Mouse (Mus musculus) embryonic stem cell, embryonic (primary cell): ENCODE data around the gene Fcf1.

Experiments
- CTCF ChIA-PET, 4 experiments: fragments of 300-600 bp in 2 of 4; fragments of 350-600 bp in 2 of 4; sonication (Branson Sonifier 250); formaldehyde crosslinking; loops; one replicate each; lab custom pipeline; 2022; ENCODE audit warnings: inconsistent platforms in 2 of 4; lab: Charles Lee
- POLR2A ChIA-PET, 4 experiments: fragments of 300-600 bp in 2 of 4; fragments of 350-600 bp in 2 of 4; sonication (Branson Sonifier 250); formaldehyde crosslinking; loops; one replicate each; lab custom pipeline; 2022; ENCODE audit warnings: antibody characterized with exemption in 4 of 4, inconsistent platforms in 1 of 4; lab: Charles Lee

Gene Fcf1

DNA sequence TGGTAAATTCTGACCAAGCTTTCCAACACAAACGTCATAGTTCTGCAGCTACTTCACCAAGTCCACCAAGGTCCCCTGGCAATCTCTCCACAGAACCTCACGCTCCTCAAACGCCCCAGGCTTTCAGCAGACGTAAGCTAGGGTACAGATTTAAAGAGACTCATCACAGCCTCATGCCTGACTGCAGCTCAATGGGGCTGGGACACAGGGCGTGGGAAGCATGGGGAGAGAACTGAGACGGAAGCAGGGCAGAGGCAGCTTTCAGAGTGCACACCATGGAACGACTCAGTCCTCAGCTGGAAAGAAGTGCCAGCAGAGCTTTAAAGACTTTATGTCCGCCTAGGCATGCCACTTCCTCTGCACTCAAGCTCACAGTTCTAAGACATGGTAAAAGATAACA lies 19.2 kb upstream of the Fcf1 start:
- CTCF ChIA-PET: no interaction called here
- POLR2A ChIA-PET: interaction anchor here in 3 of 4 experiments (0.6 to 1.5 kb wide), 6 partner anchors 9 to 178 kb away, joined by 3 to 5 read pairs (median 4); partner anchors contain the start of genes Arel1 (in 2 of the 3), Fcf1 (in 2 of the 3), Isca2 (in 1 of the 3) and Npc2 (in 1 of the 3)

- ChIA-PET POLR2A (interaction anchor here in 2 of 4 experiments (0.8 to 1.5 kb wide), 5 partner anchors 9 to 18 kb away, joined by 3 to 5 read pairs (median 4); partner anchors contain the start of genes Arel1 (in 2 of the 2) and Fcf1 (in 2 of the 2)), CTCF (no interaction called here)
These were observed 18.3 kb upstream of the Fcf1 start for GRCm38 (mm10) chr12:84952351-84952750.

- POLR2A ChIA-PET: interaction anchor here in 3 of 4 experiments (0.7 to 1.6 kb wide), 7 partner anchors 9 to 583 kb away, joined by 3 to 5 read pairs (median 3); partner anchors contain the start of genes Arel1 (in 2 of the 3) and Fcf1 (in 2 of the 3)
- CTCF ChIA-PET: no interaction called here
These were observed 14.4 kb upstream of the Fcf1 start for GRCm38 (mm10) chr12:84956317-84956716.

- CTCF ChIA-PET: interaction anchor here in 2 of 4 experiments (0.5 to 1.3 kb wide), 5 partner anchors 12 to 112 kb away, joined by 3 to 5 read pairs (median 3); partner anchors contain the start of genes Arel1 (in 1 of the 2), Fcf1 (in 1 of the 2), Ltbp2 (in 1 of the 2) and Ylpm1 (in 1 of the 2)
These were observed 11.8 kb upstream of the Fcf1 start for GRCm38 (mm10) chr12:84958794-84959356.

GRCm38 (mm10) chr12:84962606-84963005 lies 8.1 kb upstream of the Fcf1 start:
- ChIA-PET POLR2A (interaction anchor here in 2 of 4 experiments (1.3 to 2.0 kb wide), 5 partner anchors 8 to 21 kb away, joined by 3 to 5 read pairs (median 4); partner anchors contain the start of genes Arel1 (in 1 of the 2) and Fcf1 (in 1 of the 2)), CTCF (interaction anchor here in 1 of 4 experiments (1.2 kb wide), 1 partner anchor 130 kb away, joined by 3 read pairs; no protein-coding TSS in a partner anchor)

More at GRCm38 (mm10) chr12:84958794-84959356, 11.8 kb upstream of the Fcf1 start:
- POLR2A ChIA-PET: interaction anchor here in 2 of 4 experiments (0.8 to 2.4 kb wide), 3 partner anchors 9 to 231 kb away, joined by 3 to 6 read pairs (median 3); partner anchors contain the start of genes Arel1 (in 1 of the 2) and Fcf1 (in 1 of the 2)

GRCm38 (mm10) chr12:84968831-84969655 lies 1.7 kb upstream of the Fcf1 start:
- ChIA-PET CTCF (no interaction called here), POLR2A (interaction anchor here in 2 of 4 experiments (1.0 to 2.2 kb wide), 3 partner anchors 20 to 27 kb away, joined by 3 to 9 read pairs (median 4); partner anchors contain the start of gene Ylpm1 (in 2 of the 2))

DNA sequence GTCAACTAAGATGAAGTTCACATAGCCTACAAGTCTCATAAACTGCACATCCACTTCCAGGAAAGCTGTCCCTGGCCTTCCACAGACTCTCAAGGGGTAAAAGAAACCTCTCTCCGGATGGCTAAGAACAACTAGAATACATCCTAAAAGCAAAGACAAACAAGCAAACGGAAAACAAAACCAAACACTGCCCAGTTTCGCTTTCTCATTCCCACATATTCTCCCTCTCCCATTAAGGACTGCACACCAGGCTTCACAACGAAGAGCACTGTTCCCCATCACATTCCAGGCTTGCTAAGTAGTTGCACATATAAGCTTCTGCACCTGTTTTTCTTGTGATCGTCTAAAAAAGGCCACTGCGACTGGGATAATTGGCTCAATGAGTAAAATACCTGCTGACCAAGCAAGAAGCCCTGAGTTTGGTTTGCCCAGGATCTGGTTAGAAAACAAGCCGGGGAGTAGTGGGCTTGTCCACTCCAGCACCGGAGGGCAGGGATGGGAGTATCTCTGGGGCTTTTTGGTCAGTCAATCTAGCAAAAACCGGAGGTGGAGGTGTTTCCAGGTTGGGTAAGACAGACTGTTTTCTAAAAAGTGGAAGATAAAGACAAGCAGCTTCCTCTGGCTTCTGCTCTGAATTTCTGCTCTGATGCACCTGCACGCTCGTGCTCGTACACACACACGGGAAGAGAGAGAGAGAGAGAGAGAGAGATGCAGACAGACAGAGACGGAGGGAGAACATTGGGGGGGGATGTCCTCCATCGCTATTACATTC lies 855 bp upstream of the Fcf1 start:
- ChIA-PET POLR2A (interaction anchor here (0.6 to 2.2 kb wide), 34 partner anchors 7 to 519 kb away, joined by 3 to 11 read pairs (median 4); partner anchors contain the start of genes Ylpm1 (in 3 of the 4), Aldh6a1 (in 1 of the 4), Isca2 (in 1 of the 4) and Lin52 (in 1 of the 4)), CTCF (interaction anchor here in 3 of 4 experiments (0.7 to 1.4 kb wide), 6 partner anchors 26 to 428 kb away, joined by 3 to 8 read pairs (median 5); partner anchors contain the start of genes Ltbp2 (in 3 of the 3) and Ylpm1 (in 1 of the 3))

- POLR2A ChIA-PET: interaction anchor here in 1 of 4 experiments (1.8 kb wide), 1 partner anchor 9 kb away, joined by 4 read pairs; no protein-coding TSS in a partner anchor
- CTCF ChIA-PET: no interaction called here
These were observed 8.7 kb downstream of the Fcf1 start for GRCm38 (mm10) chr12:84979264-84979862.

DNA sequence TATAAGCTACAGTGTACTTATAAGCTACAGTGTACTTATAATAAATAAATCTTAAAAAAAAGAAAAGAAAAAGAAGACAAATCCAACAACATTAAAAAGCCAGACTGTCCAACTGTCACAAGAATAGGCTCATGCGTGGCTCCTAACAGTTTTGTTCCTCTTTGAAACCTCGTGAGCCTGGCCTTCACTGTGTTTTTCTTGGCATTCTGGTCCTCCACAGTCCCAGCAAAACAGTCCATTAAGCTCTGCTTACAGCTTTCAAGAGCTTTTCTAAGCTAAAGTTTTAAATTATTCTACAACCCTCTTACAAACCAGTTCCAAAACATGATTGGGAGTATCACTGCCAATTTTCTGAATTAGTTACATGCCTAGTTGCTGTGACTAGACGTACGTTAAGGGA lies 18.8 kb downstream of the Fcf1 start:
- ChIA-PET POLR2A (interaction anchor here in 1 of 4 experiments (1.4 to 2.0 kb wide), 2 partner anchors 10 to 19 kb away, joined by 3 to 4 read pairs; partner anchors contain the start of genes Arel1 and Fcf1), CTCF (interaction anchor here in 2 of 4 experiments (1.5 to 1.9 kb wide), 2 partner anchors 205 to 335 kb away, joined by 3 to 5 read pairs; no protein-coding TSS in a partner anchor)

- POLR2A ChIA-PET: interaction anchor here in 3 of 4 experiments (0.9 to 6.4 kb wide), 9 partner anchors 14 to 378 kb away, joined by 3 to 58 read pairs (median 4); partner anchors contain the start of genes Arel1 (in 2 of the 3), Fcf1 (in 2 of the 3), Abcd4 (in 1 of the 3) and Ltbp2 (in 1 of the 3)
These were observed 24.5 kb downstream of the Fcf1 start for GRCm38 (mm10) chr12:84995112-84995761.

DNA sequence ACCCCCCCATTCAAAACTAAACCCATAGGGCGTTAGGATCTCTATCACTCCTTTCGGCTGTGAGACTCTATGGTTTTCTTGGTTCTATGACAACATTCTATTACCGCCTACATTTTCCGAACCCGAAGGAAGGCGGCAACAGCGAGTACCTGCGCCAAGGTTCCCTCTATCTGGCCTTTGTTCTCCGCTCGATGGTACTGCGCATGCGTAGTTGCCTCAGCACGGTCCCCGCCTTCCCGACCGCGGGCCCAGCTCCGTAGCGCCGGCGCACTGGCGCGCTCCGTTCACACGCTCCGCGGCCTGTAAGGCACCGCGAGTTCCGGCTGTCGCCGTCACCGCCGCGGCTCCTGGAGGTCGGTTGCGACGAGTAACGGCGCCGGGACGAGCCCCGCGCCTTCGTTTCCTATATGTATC lies 25.4 kb downstream of the Fcf1 start, which contains the start of gene Ylpm1:
Ylpm1 (plus strand) TSS at position 239 of the 414 bp plus-strand sequence.
- ChIA-PET CTCF (interaction anchor here in 3 of 4 experiments (0.7 to 1.5 kb wide), 6 partner anchors 10 to 119 kb away, joined by 3 to 5 read pairs (median 3); partner anchors contain the start of genes Arel1 (in 1 of the 3), Fcf1 (in 1 of the 3) and Ltbp2 (in 1 of the 3)), POLR2A (interaction anchor here (0.7 to 6.4 kb wide), 28 partner anchors 9 to 379 kb away, joined by 3 to 58 read pairs (median 4); partner anchors contain the start of genes Arel1 (in 4 of the 4), Fcf1 (in 4 of the 4), Isca2 (in 2 of the 4) and Npc2 (in 2 of the 4))

More at GRCm38 (mm10) chr12:84995112-84995761, 24.5 kb downstream of the Fcf1 start:
- CTCF ChIA-PET: interaction anchor here in 1 of 4 experiments (1.4 kb wide), 1 partner anchor 9 kb away, joined by 3 read pairs; no protein-coding TSS in a partner anchor

DNA sequence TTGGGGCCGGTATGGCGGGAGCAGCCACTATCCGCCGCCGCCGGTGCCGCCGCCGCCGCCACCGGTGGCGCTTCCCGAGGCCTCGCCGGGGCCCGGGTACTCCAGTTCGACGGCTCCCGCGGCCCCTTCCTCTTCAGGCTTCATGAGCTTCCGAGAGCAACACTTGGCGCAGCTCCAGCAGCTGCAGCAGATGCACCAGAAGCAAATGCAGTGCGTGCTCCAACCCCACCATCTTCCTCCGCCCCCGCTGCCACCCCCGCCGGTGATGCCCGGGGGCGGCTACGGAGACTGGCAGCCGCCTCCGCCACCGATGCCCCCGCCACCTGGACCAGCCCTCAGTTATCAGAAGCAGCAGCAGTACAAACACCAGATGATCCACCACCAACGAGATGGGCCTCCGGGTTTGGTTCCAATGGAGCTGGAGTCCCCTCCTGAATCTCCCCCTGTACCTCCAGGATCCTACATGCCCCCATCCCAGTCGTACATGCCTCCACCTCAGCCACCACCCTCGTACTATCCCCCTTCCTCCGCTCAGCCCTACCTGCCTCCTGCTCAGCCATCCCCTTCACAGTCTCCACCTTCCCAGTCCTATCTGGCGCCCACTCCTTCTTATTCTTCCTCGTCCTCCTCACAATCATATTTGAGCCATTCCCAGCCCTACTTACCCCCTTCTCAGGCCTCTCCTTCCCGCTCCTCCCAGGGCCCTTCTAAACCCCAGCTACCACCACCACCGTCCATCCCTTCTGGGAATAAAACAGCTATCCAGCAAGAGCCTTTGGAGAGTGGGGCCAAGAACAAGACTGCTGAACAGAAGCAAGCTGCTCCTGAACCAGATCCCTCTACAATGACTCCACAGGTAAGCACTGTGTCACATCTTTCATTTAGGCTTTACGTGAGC lies 26.1 kb downstream of the Fcf1 start:
- ChIA-PET POLR2A (interaction anchor here (0.6 to 6.4 kb wide), 30 partner anchors 9 to 383 kb away, joined by 3 to 58 read pairs (median 4); partner anchors contain the start of genes Arel1 (in 3 of the 4), Fcf1 (in 3 of the 4), Isca2 (in 3 of the 4) and Npc2 (in 3 of the 4)), CTCF (interaction anchor here (0.5 to 1.5 kb wide), 9 partner anchors 11 to 1236 kb away, joined by 3 to 5 read pairs (median 3); partner anchors contain the start of genes Acyp1 (in 1 of the 4), Arel1 (in 1 of the 4), Fcf1 (in 1 of the 4) and Ltbp2 (in 1 of the 4))

- POLR2A ChIA-PET: interaction anchor here in 2 of 4 experiments (0.7 to 6.4 kb wide), 3 partner anchors 10 to 226 kb away, joined by 3 to 58 read pairs (median 3); partner anchors contain the start of genes Isca2 (in 1 of the 2) and Npc2 (in 1 of the 2)
- CTCF ChIA-PET: no interaction called here
These were observed 28.4 kb downstream of the Fcf1 start for GRCm38 (mm10) chr12:84999053-84999452.

DNA sequence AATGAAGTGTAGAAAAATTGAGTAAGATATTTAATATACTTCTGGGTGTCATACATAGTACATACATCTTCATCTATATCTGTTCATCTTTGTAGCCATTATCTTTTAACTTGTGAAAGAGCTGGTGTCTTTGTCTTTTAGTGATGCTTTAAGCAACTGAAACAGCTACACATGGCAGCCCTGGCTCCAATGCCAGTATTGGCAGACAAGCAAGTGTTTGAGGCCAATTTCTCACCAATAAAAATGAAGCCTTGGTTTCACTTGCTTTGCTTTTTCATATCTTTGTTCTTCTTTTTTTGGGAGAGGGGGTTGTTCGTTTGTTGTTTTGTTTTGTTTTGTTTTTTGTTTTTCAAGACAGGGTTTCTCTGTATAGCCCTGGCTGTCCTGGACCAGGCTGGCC lies 35.5 kb downstream of the Fcf1 start:
- POLR2A ChIA-PET: interaction anchor here in 2 of 4 experiments (0.6 to 9.7 kb wide), 3 partner anchors 8 to 32 kb away, joined by 3 to 58 read pairs (median 5); partner anchors contain the start of gene Ylpm1 (in 2 of the 2)
- CTCF ChIA-PET: no interaction called here
